Comparison of ENCODE assay signal across 18 mouse cellular contexts in genomic region chr14:25113326-25113725, GRCm38 (mm10).
DNase-seq lines count a peak whose midpoint lies in the region; ATAC-seq lines count a peak whose summit lies in the region.
"Had no signal": no experiment of that assay in that cellular context is flagged by ENCODE, and none has a peak within 500 bp of the region (broad histone marks: within the 10 kb centered on the region; RNA-seq: fewer than 3 reads in every experiment).

No protein-coding gene starts in this region.

- DNase-seq in adrenal gland, adult (ENCODE audit: inconsistent age in 2 of 2, low spot score in 1 of 2), result peak; percentile 56 to 72
- DNase-seq in adrenal gland, postnatal 25 days, result no peak
- DNase-seq in heart, postnatal 4 days, result peak; percentile 19
- no peak for DNase-seq in layer of hippocampus, postnatal 10 days (ENCODE audit: low spot score in 2 of 2)
- DNase-seq: gastrocnemius, postnatal 14 days; layer of hippocampus, postnatal 36 days; left cerebral cortex, postnatal 4 days; lung, postnatal 14 days; right cerebral cortex, postnatal 4 days; thymus, adult 18-20 months had no signal

- no peak overlapping the region for H3K4me2 ChIP-seq in heart, embryonic 12.5 days

- peaks cover 25% of the 10 kb centered on the region for H3K4me1 ChIP-seq in heart, embryonic 12.5 days (replicated peaks)
- peaks cover 46% of the 10 kb centered on the region for H3K4me1 ChIP-seq in megakaryocyte, embryonic 14.5 days

- no peak overlapping the region for H3K9ac ChIP-seq in heart, embryonic 12.5 days
- H3K9ac ChIP-seq: liver, embryonic 14.5 days had no signal

- no peaks in the 10 kb centered on the region for H3K79me2 ChIP-seq in macrophage (ENCODE audit: inconsistent target)

- H3K27ac ChIP-seq in heart, embryonic 12.5 days (ENCODE audit: poor library complexity, severe bottlenecking), result no peak overlapping the region
- peak overlapping the region; percentile 32 for H3K27ac ChIP-seq in macrophage
- H3K27ac ChIP-seq: hindbrain, postnatal 0 days; liver, embryonic 14.5 days had no signal

- H3K9me3 ChIP-seq in heart, embryonic 12.5 days (replicated peaks), result no peaks in the 10 kb centered on the region; the same call in 1 of the 2 replicates
- peaks cover 5% of the 10 kb centered on the region for H3K9me3 ChIP-seq in megakaryocyte, embryonic 14.5 days

- no peak overlapping the region for H3K4me3 ChIP-seq in heart, embryonic 12.5 days
- H3K4me3 ChIP-seq in megakaryocyte, embryonic 14.5 days (replicated peaks), result peak overlapping the region; percentile 70
- no peak overlapping the region for H3K4me3 ChIP-seq in macrophage (ENCODE audit: inconsistent target)

- no peak for ATAC-seq in heart, embryonic 12.5 days (ENCODE audit: insufficient number of reproducible peaks, low FRiP score)
- no peak for ATAC-seq in megakaryocyte, adult 5-6 weeks (ENCODE audit: poor library complexity, severe bottlenecking)
- ATAC-seq: activated CD4-positive, CD25-positive, alpha-beta regulatory T cell, adult 4 months; hindbrain, postnatal 0 days; midbrain, embryonic 16.5 days had no signal

- H3K27me3 ChIP-seq in heart, embryonic 12.5 days (replicated peaks), result no peaks in the 10 kb centered on the region
- peaks cover 11% of the 10 kb centered on the region for H3K27me3 ChIP-seq in megakaryocyte, embryonic 14.5 days (replicated peaks)

- H3K36me3 ChIP-seq in heart, embryonic 12.5 days, result no peaks in the 10 kb centered on the region
- H3K36me3 ChIP-seq in megakaryocyte, embryonic 14.5 days (replicated peaks; ENCODE audit: low read length), result no peaks in the 10 kb centered on the region
- no peaks in the 10 kb centered on the region for H3K36me3 ChIP-seq in macrophage (ENCODE audit: inconsistent target)

- WGBS in heart, embryonic 12.5 days, result 62% methylated on average over 2 of the region's 2 CpGs
- 100% methylated on average over 2 of the region's 2 CpGs for WGBS in macrophage (ENCODE audit: missing documents)

Comparison
In these comparisons a context has a peak if more than half of its experiments do, and no peak if none do; other contexts are left out.
1. DNase-seq: peak in adrenal gland, adult (2 of 2) and heart, postnatal 4 days (single experiment); none in adrenal gland, postnatal 25 days (single experiment) and layer of hippocampus, postnatal 10 days (0 of 2).